22 mouse cellular contexts compared by ENCODE assay signal in genomic region chr10:44582736-44583135, GRCm38 (mm10). TPM values are rescaled to one million over a fixed set of nuclear protein-coding genes. Genes with fewer than 3 reads are reported as not detected.
DNase-seq lines count a peak whose midpoint lies in the region; ATAC-seq and TF ChIP-seq lines count a peak whose summit lies in the region.
"Had no signal": no experiment of that assay in that cellular context is flagged by ENCODE, and none has a peak within 500 bp of the region (broad histone marks: within the 10 kb centered on the region; RNA-seq: fewer than 3 reads in every experiment).

No protein-coding gene starts in this region.

- H3K27ac ChIP-seq in heart, embryonic 10.5 days: no peak overlapping the region
- H3K27ac ChIP-seq in heart, embryonic 12.5 days (ENCODE audit: poor library complexity, severe bottlenecking): no peak overlapping the region
- no peak overlapping the region for H3K27ac ChIP-seq in liver, embryonic 12.5 days
- no peak overlapping the region for H3K27ac ChIP-seq in liver, postnatal 0 days (ENCODE audit: low read depth)
- no peak overlapping the region for H3K27ac ChIP-seq in forebrain, embryonic 12.5 days
- H3K27ac ChIP-seq in forebrain, embryonic 11.5 days (ENCODE audit: low read depth, low read length): no peak overlapping the region
- H3K27ac ChIP-seq: embryonic facial prominence, embryonic 10.5 days; heart, adult 2 months; heart, embryonic 13.5 days; hindbrain, embryonic 12.5 days; hindbrain, postnatal 0 days; intestine, embryonic 15.5 days had no signal

- TF ChIP-seq CTCF in liver, postnatal 0 days (IDR thresholded peaks at IDR 0.05; ENCODE audit: low read depth): no peak

- ATAC-seq in heart, embryonic 12.5 days (ENCODE audit: insufficient number of reproducible peaks, low FRiP score): no peak
- peak; percentile 68 for ATAC-seq in liver, embryonic 12.5 days
- no peak for ATAC-seq in liver, postnatal 0 days
- ATAC-seq in forebrain, embryonic 12.5 days (ENCODE audit: low FRiP score): no peak
- ATAC-seq in cerebellum, adult (ENCODE audit: insufficient number of reproducible peaks, low FRiP score, low TSS enrichment): no peak
- no peak for ATAC-seq in forebrain, embryonic 11.5 days (replicated peaks; ENCODE audit: low FRiP score)
- ATAC-seq: forebrain, embryonic 16.5 days; hindbrain, postnatal 0 days; intestine, embryonic 15.5 days; Patski had no signal

- DNase-seq in heart, embryonic 10.5 days (ENCODE audit: low spot score): peak; percentile 22
- DNase-seq in liver, postnatal 0 days: no peak
- no peak for DNase-seq in forebrain, embryonic 11.5 days (ENCODE audit: low spot score)
- DNase-seq: adrenal gland, adult 2 months; adrenal gland, postnatal 25 days; cerebellum, adult 18-20 months; cerebellum, adult 9-11 months; cerebellum, postnatal 36 days; gastrocnemius, postnatal 10 days; heart, adult 2 months; heart, postnatal 4 days had no signal

- peak; percentile 53; the same call in 1 of the 2 replicates for TF ChIP-seq EP300 in liver, postnatal 0 days (IDR thresholded peaks at IDR 0.05; ENCODE audit: low read depth)

- H3K4me3 ChIP-seq in heart, embryonic 10.5 days: no peak overlapping the region
- no peak overlapping the region for H3K4me3 ChIP-seq in heart, embryonic 12.5 days
- no peak overlapping the region for H3K4me3 ChIP-seq in liver, embryonic 12.5 days
- H3K4me3 ChIP-seq in liver, postnatal 0 days (ENCODE audit: low read depth, low read length): no peak overlapping the region
- H3K4me3 ChIP-seq in forebrain, embryonic 12.5 days (replicated peaks): no peak overlapping the region
- H3K4me3 ChIP-seq in forebrain, embryonic 11.5 days (ENCODE audit: low read depth, low read length): no peak overlapping the region
- H3K4me3 ChIP-seq: embryonic facial prominence, embryonic 10.5 days; heart, adult 2 months; heart, embryonic 13.5 days; hindbrain, embryonic 12.5 days; intestine, embryonic 15.5 days had no signal

- no peaks in the 10 kb centered on the region for H3K9me3 ChIP-seq in heart, embryonic 10.5 days
- no peaks in the 10 kb centered on the region for H3K9me3 ChIP-seq in heart, embryonic 12.5 days (replicated peaks)
- H3K9me3 ChIP-seq in liver, embryonic 12.5 days (replicated peaks): no peaks in the 10 kb centered on the region
- no peaks in the 10 kb centered on the region for H3K9me3 ChIP-seq in liver, postnatal 0 days (ENCODE audit: low read length)
- H3K9me3 ChIP-seq in forebrain, embryonic 12.5 days: no peaks in the 10 kb centered on the region
- H3K9me3 ChIP-seq in forebrain, embryonic 11.5 days (ENCODE audit: control insufficient read depth, low read length): no peaks in the 10 kb centered on the region
- H3K9me3 ChIP-seq: embryonic facial prominence, embryonic 10.5 days; heart, embryonic 13.5 days; hindbrain, embryonic 12.5 days; intestine, embryonic 15.5 days had no signal

- H3K36me3 ChIP-seq in heart, embryonic 10.5 days: no peaks in the 10 kb centered on the region
- no peaks in the 10 kb centered on the region for H3K36me3 ChIP-seq in heart, embryonic 12.5 days
- no peaks in the 10 kb centered on the region for H3K36me3 ChIP-seq in liver, embryonic 12.5 days
- H3K36me3 ChIP-seq in liver, postnatal 0 days (replicated peaks; ENCODE audit: insufficient read depth, low read length): no peaks in the 10 kb centered on the region
- no peaks in the 10 kb centered on the region for H3K36me3 ChIP-seq in forebrain, embryonic 12.5 days (replicated peaks)
- no peaks in the 10 kb centered on the region for H3K36me3 ChIP-seq in forebrain, embryonic 11.5 days (ENCODE audit: control insufficient read depth, insufficient read depth, low read length)
- H3K36me3 ChIP-seq: embryonic facial prominence, embryonic 10.5 days; heart, embryonic 13.5 days; hindbrain, embryonic 12.5 days; intestine, embryonic 15.5 days had no signal

- H3K4me1 ChIP-seq in heart, embryonic 10.5 days: no peaks in the 10 kb centered on the region
- H3K4me1 ChIP-seq in heart, embryonic 12.5 days (replicated peaks): no peaks in the 10 kb centered on the region
- peaks cover 12% of the 10 kb centered on the region for H3K4me1 ChIP-seq in liver, embryonic 12.5 days
- H3K4me1 ChIP-seq in liver, postnatal 0 days (ENCODE audit: insufficient read depth): no peaks in the 10 kb centered on the region
- no peaks in the 10 kb centered on the region for H3K4me1 ChIP-seq in forebrain, embryonic 12.5 days
- H3K4me1 ChIP-seq in forebrain, embryonic 11.5 days (replicated peaks; ENCODE audit: control insufficient read depth, insufficient read depth, low read length): no peaks in the 10 kb centered on the region
- H3K4me1 ChIP-seq: embryonic facial prominence, embryonic 10.5 days; heart, embryonic 13.5 days; hindbrain, embryonic 12.5 days; intestine, embryonic 15.5 days had no signal

- H3K9ac ChIP-seq in heart, embryonic 12.5 days: no peak overlapping the region
- H3K9ac ChIP-seq in liver, embryonic 12.5 days: no peak overlapping the region
- no peak overlapping the region for H3K9ac ChIP-seq in liver, postnatal 0 days (replicated peaks)
- no peak overlapping the region for H3K9ac ChIP-seq in forebrain, embryonic 12.5 days
- no peak overlapping the region for H3K9ac ChIP-seq in forebrain, embryonic 11.5 days (ENCODE audit: low read length)
- H3K9ac ChIP-seq: heart, embryonic 13.5 days; hindbrain, embryonic 12.5 days; intestine, embryonic 15.5 days had no signal

- no peak overlapping the region for H3K4me2 ChIP-seq in heart, embryonic 12.5 days
- no peak overlapping the region for H3K4me2 ChIP-seq in liver, embryonic 12.5 days
- no peak overlapping the region for H3K4me2 ChIP-seq in liver, postnatal 0 days (ENCODE audit: low read depth, low read length)
- no peak overlapping the region for H3K4me2 ChIP-seq in forebrain, embryonic 12.5 days
- H3K4me2 ChIP-seq in forebrain, embryonic 11.5 days (ENCODE audit: low read depth, low read length, severe bottlenecking): no peak overlapping the region
- H3K4me2 ChIP-seq: heart, embryonic 13.5 days; hindbrain, embryonic 12.5 days; intestine, embryonic 15.5 days had no signal

- WGBS in heart, embryonic 10.5 days: 63% methylated on average over 2 of the region's 2 CpGs
- 62% methylated on average over 2 of the region's 2 CpGs for WGBS in heart, embryonic 12.5 days
- 52% methylated on average over 2 of the region's 2 CpGs for WGBS in liver, embryonic 12.5 days (ENCODE audit: insufficient replicate concordance)
- WGBS in liver, postnatal 0 days (ENCODE audit: insufficient replicate concordance): 57% methylated on average over 2 of the region's 2 CpGs
- WGBS in forebrain, embryonic 12.5 days: 79% methylated on average over 2 of the region's 2 CpGs
- 88% methylated on average over 2 of the region's 2 CpGs for WGBS in forebrain, embryonic 11.5 days

- no peaks in the 10 kb centered on the region for H3K27me3 ChIP-seq in heart, embryonic 10.5 days (ENCODE audit: insufficient read depth, poor library complexity, severe bottlenecking)
- no peaks in the 10 kb centered on the region for H3K27me3 ChIP-seq in heart, embryonic 12.5 days (replicated peaks)
- H3K27me3 ChIP-seq in liver, embryonic 12.5 days (replicated peaks): no peaks in the 10 kb centered on the region
- H3K27me3 ChIP-seq in liver, postnatal 0 days (ENCODE audit: insufficient read depth, low read length): no peaks in the 10 kb centered on the region
- no peaks in the 10 kb centered on the region for H3K27me3 ChIP-seq in forebrain, embryonic 12.5 days
- no peaks in the 10 kb centered on the region for H3K27me3 ChIP-seq in forebrain, embryonic 11.5 days (ENCODE audit: control insufficient read depth, insufficient read depth, low read length)
- H3K27me3 ChIP-seq: heart, embryonic 13.5 days; hindbrain, embryonic 12.5 days; intestine, embryonic 15.5 days had no signal

RNA-seq across cellular contexts. Expression of gene Prdm1, which starts 54.4 kb away (rescaled TPM):
- polyA plus RNA-seq in heart, embryonic 10.5 days (2016; fragmentation: Nextera tagmentation; extraction: Ambion mirVana): 1.1 and 2.9 TPM in 2 replicates
- 0.23 and 0.50 TPM in 2 replicates for polyA plus RNA-seq in heart, embryonic 12.5 days (2016; fragmentation: Nextera tagmentation; extraction: Ambion mirVana)
- 0.26 and 0.41 TPM in 2 replicates for polyA plus RNA-seq in liver, embryonic 12.5 days (2016; fragmentation: Nextera tagmentation; extraction: Ambion mirVana)
- polyA plus RNA-seq in liver, postnatal 0 days (2015; fragmentation: Nextera tagmentation; extraction: Ambion mirVana): 0.15 and 0.20 TPM in 2 replicates
- polyA plus RNA-seq in forebrain, embryonic 12.5 days (2016; fragmentation: Nextera tagmentation; extraction: Ambion mirVana): 0.86 and 1.1 TPM in 2 replicates
- polyA plus RNA-seq in forebrain, embryonic 11.5 days (2014; fragmentation: Nextera tagmentation; extraction: Ambion mirVana): 0.77 and 1.5 TPM in 2 replicates
